Comparison of ENCODE assay signal across 8 mouse cellular contexts in genomic region chr13:81658053-81658752, GRCm38 (mm10). TPM values are rescaled to one million over a fixed set of nuclear protein-coding genes. Genes with fewer than 3 reads are reported as not detected.
A peak's percentile ranks its signal among the peaks of the same experiment; 100 is the strongest.
DNase-seq lines count a peak whose midpoint lies in the region; ATAC-seq and TF ChIP-seq lines count a peak whose summit lies in the region.

No protein-coding gene starts in this region.

- H3K4me1 ChIP-seq in spleen, adult 2 months (ENCODE audit: control insufficient read depth, insufficient read depth, insufficient read length) = no peaks in the 10 kb centered on the region
- H3K4me1 ChIP-seq in intestine, embryonic 15.5 days (replicated peaks) = 0 out of 2 replicates have a peak, but pooled peaks cover 4% of the 10 kb centered on the region

- TF ChIP-seq CTCF in spleen, adult 2 months (IDR thresholded peaks at IDR 0.05; ENCODE audit: extremely low read depth, insufficient read depth, insufficient read length, insufficient replicate concordance) = no peak

- H3K4me2 ChIP-seq in intestine, embryonic 15.5 days (replicated peaks) = peak overlapping the region; percentile 61

- DNase-seq in cerebellum, adult 9-11 months = no peak
- no peak for DNase-seq in spleen, adult 2 months (ENCODE audit: low read depth in 1 of 2, low spot score in 2 of 2)
- no peak for DNase-seq in spleen, postnatal 10 days (ENCODE audit: low spot score in 2 of 2)
- no peak for DNase-seq in cerebellum, adult 8-10 months
- DNase-seq in left cerebral cortex, adult 8-10 months (ENCODE audit: low spot score in 2 of 2) = no peak

- H3K9ac ChIP-seq in intestine, embryonic 15.5 days = peak overlapping the region; percentile 79

- peak overlapping the region; percentile 90 for H3K4me3 ChIP-seq in spleen, adult 2 months (ENCODE audit: extremely low read depth, insufficient read depth, insufficient read length)
- peak overlapping the region; percentile 79 for H3K4me3 ChIP-seq in intestine, embryonic 15.5 days (replicated peaks)

- H3K27me3 ChIP-seq in spleen, adult 2 months (ENCODE audit: control insufficient read depth, insufficient read depth, low read length) = no peaks in the 10 kb centered on the region
- no peaks in the 10 kb centered on the region for H3K27me3 ChIP-seq in intestine, embryonic 15.5 days (replicated peaks)

- peak; percentile 11; the same call in 1 of the 2 replicates for ATAC-seq in cerebellum, adult (ENCODE audit: insufficient number of reproducible peaks, low FRiP score, low TSS enrichment)
- peak; percentile 11 for ATAC-seq in intestine, embryonic 15.5 days
- peak; percentile 27 for ATAC-seq in monocyte, adult 5-6 weeks (replicated peaks; ENCODE audit: insufficient number of reproducible peaks, low FRiP score, low TSS enrichment, poor library complexity, severe bottlenecking)

- WGBS in spleen, adult 2 months = 8% methylated on average over 21 of the region's 21 CpGs
- WGBS in intestine, embryonic 15.5 days = 3% methylated on average over 21 of the region's 21 CpGs

- H3K36me3 ChIP-seq in spleen, adult 2 months (ENCODE audit: control insufficient read depth, insufficient read depth, low read length) = no peaks in the 10 kb centered on the region
- H3K36me3 ChIP-seq in intestine, embryonic 15.5 days = no peaks in the 10 kb centered on the region

- TF ChIP-seq POLR2A in spleen, adult 2 months (IDR thresholded peaks at IDR 0.05; ENCODE audit: low read depth, low read length) = no peak

- no peaks in the 10 kb centered on the region for H3K9me3 ChIP-seq in intestine, embryonic 15.5 days

- H3K27ac ChIP-seq in spleen, adult 2 months (ENCODE audit: insufficient read depth, low read length) = peak overlapping the region; percentile 88; the same call in 1 of the 2 replicates
- H3K27ac ChIP-seq in intestine, embryonic 15.5 days = peak overlapping the region; percentile 84

RNA-seq across cellular contexts. Expression of gene Lysmd3, which starts 0.7 kb away (rescaled TPM):
- 3.2 and 16.4 TPM in 2 replicates for polyA plus RNA-seq in spleen, adult 2 months (2012; rRNA removed)
- polyA plus RNA-seq in intestine, embryonic 15.5 days (2015; fragmentation: Nextera tagmentation; extraction: Ambion mirVana) = 24.4 and 25.2 TPM in 2 replicates
- 52.9 to 67.6 TPM (median 55.5 TPM) in 3 replicates for total RNA-seq in monocyte, adult 5-6 weeks (2017)
- total RNA-seq in left cerebral cortex, adult 8-10 months (2022) = 10 to 100 TPM in 3 of 4 experiments, 1 to 10 TPM in 1; 8.2 to 14.3 (median 11.2) TPM

RNA-seq across cellular contexts. Expression of gene Adgrv1, which starts 25.2 kb away (rescaled TPM):
- 0.28 and 0.40 TPM in 2 replicates for polyA plus RNA-seq in spleen, adult 2 months (2012; rRNA removed)
- polyA plus RNA-seq in intestine, embryonic 15.5 days (2015; fragmentation: Nextera tagmentation; extraction: Ambion mirVana) = 0.82 and 0.83 TPM in 2 replicates
- 0.38 to 0.97 TPM in 2 of 3 replicates, not detected in the other for total RNA-seq in monocyte, adult 5-6 weeks (2017)
- total RNA-seq in left cerebral cortex, adult 8-10 months (2022) = 1 to 10 TPM; 2.0 to 2.3 (median 2.2) TPM

RNA-seq across cellular contexts. Expression of gene Polr3g, which starts 52.6 kb away (rescaled TPM):
- polyA plus RNA-seq in spleen, adult 2 months (2012; rRNA removed) = 1.2 and 2.1 TPM in 2 replicates
- 16.7 and 17.2 TPM in 2 replicates for polyA plus RNA-seq in intestine, embryonic 15.5 days (2015; fragmentation: Nextera tagmentation; extraction: Ambion mirVana)
- total RNA-seq in monocyte, adult 5-6 weeks (2017) = 3.7 to 20.3 TPM (median 12.0 TPM) in 3 replicates
- 1 to 10 TPM; 3.2 to 6.2 (median 5.1) TPM for total RNA-seq in left cerebral cortex, adult 8-10 months (2022)

RNA-seq across cellular contexts. Expression of gene Mblac2, which starts 52.9 kb away (rescaled TPM):
- polyA plus RNA-seq in spleen, adult 2 months (2012; rRNA removed) = 2.0 and 2.5 TPM in 2 replicates
- polyA plus RNA-seq in intestine, embryonic 15.5 days (2015; fragmentation: Nextera tagmentation; extraction: Ambion mirVana) = 8.4 and 9.2 TPM in 2 replicates
- total RNA-seq in monocyte, adult 5-6 weeks (2017) = 1.6 to 4.1 TPM (median 2.7 TPM) in 3 replicates
- 10 to 100 TPM; 19.8 to 21.8 (median 21.3) TPM for total RNA-seq in left cerebral cortex, adult 8-10 months (2022)
